Mouse (Mus musculus) cortical plate, adult 2 months (tissue): ENCODE results near the gene Uba2.

ENCODE experiments used
- CTCF ChIP-seq: fragments of 200-500 bp; IDR thresholded peaks from 2 replicates; pipeline ENCODE4 v1.5.1; 2011; ENCODE audit warnings: mild to moderate bottlenecking, control low read depth, low read length; ENCODE audit not compliant: insufficient read depth; ENCODE audit errors: extremely low read depth
- POLR2A ChIP-seq: fragments of 200-500 bp; IDR thresholded peaks from 2 replicates; pipeline ENCODE4 v1.6.1; 2011; ENCODE audit warnings: mild to moderate bottlenecking, low read length, control low read depth; ENCODE audit not compliant: insufficient read depth; ENCODE audit errors: extremely low read depth

- TF ChIP-seq CTCF: no peak
- no peak for TF ChIP-seq POLR2A
These were observed 43.1 kb downstream of the Uba2 start for GRCm38 (mm10) chr7:34126291-34126690.
